Mouse (Mus musculus): ENCODE measurements around the gene Dydc2. TPM values are rescaled to one million over a fixed set of nuclear protein-coding genes. Genes with fewer than 3 reads are reported as not detected.

Dydc2 gene
- polyA plus RNA-seq, 1 experiment from 2014 or later = not detected

DNA sequence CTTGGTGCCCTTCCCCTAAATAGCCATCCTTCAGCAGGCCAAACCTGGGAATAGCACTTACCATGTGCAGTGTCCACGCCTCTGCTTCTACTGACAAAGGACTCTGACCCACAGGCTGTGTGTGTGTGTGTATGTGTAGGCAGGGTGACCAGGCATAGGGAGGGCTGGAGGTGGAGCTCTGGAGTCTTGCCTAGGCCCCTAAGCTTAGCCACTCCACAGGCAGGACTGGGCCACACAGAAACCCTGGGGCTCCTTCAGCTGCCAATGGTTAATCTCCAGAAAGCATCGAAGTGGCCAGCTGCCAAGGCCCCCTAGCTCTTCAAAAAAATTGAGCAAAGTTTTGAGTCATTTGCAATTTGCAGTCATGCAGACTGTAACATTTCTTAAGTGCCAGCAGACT, 60.9 kb downstream of the Dydc2 start:
- no peak overlapping the region for H3K9ac ChIP-seq (ENCODE audit: low read length)
- peaks cover 24% of the 10 kb centered on the region for H3K4me1 ChIP-seq (ENCODE audit: control insufficient read depth, insufficient read depth, low read length)
- peak; percentile 81 for ATAC-seq (ENCODE audit: insufficient read depth, low FRiP score)
- peak overlapping the region; percentile 75 for H3K27ac ChIP-seq (ENCODE audit: low read length)
- 35% methylated on average over 2 of the region's 2 CpGs for WGBS
- H3K4me3 ChIP-seq (replicated peaks; ENCODE audit: low read length) = no peak overlapping the region
- no peaks in the 10 kb centered on the region for H3K9me3 ChIP-seq (replicated peaks; ENCODE audit: control insufficient read depth, low read length)
- H3K4me2 ChIP-seq (ENCODE audit: low read depth, low read length) = 0 out of 2 replicates have a peak overlapping the region, but pooled peaks have one; percentile 17
- no peaks in the 10 kb centered on the region for H3K36me3 ChIP-seq (ENCODE audit: control insufficient read depth, insufficient read depth, low read length)
- H3K27me3 ChIP-seq (ENCODE audit: control insufficient read depth, insufficient read depth, low read length) = no peaks in the 10 kb centered on the region

DNA sequence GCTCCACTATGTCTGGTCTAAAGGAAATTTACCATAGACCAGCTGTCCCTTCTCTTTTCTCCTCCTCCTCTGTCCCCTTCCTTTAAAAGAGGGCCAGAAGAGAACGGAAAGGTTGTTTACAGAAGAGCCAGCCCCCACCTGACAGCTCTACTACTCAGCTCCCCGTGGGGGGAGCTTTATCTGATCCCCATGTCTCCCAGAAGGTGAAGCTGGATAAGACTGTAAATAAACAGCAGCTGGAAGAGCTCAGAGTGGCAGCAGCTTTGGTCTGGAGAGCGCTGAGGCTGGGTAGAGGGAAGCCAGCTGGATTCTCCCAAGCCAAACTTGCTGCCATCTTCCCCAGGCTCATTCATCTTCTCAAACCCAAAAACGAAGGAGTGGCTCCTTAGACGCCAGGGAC, 61.4 kb downstream of the Dydc2 start:
- 16% methylated on average over 5 of the region's 5 CpGs for WGBS
- H3K4me2 ChIP-seq (ENCODE audit: low read depth, low read length) = 0 out of 2 replicates have a peak overlapping the region, but pooled peaks have one; percentile 17
- no peak overlapping the region for H3K9ac ChIP-seq (ENCODE audit: low read length)
- no peak overlapping the region for H3K4me3 ChIP-seq (replicated peaks; ENCODE audit: low read length)
- peak overlapping the region; percentile 75 for H3K27ac ChIP-seq (ENCODE audit: low read length)
- peaks cover 23% of the 10 kb centered on the region for H3K4me1 ChIP-seq (ENCODE audit: control insufficient read depth, insufficient read depth, low read length)
- no peaks in the 10 kb centered on the region for H3K36me3 ChIP-seq (ENCODE audit: control insufficient read depth, insufficient read depth, low read length)
- ATAC-seq (ENCODE audit: insufficient read depth, low FRiP score) = peak; percentile 51
- no peaks in the 10 kb centered on the region for H3K9me3 ChIP-seq (replicated peaks; ENCODE audit: control insufficient read depth, low read length)
- no peaks in the 10 kb centered on the region for H3K27me3 ChIP-seq (ENCODE audit: control insufficient read depth, insufficient read depth, low read length)

DNA sequence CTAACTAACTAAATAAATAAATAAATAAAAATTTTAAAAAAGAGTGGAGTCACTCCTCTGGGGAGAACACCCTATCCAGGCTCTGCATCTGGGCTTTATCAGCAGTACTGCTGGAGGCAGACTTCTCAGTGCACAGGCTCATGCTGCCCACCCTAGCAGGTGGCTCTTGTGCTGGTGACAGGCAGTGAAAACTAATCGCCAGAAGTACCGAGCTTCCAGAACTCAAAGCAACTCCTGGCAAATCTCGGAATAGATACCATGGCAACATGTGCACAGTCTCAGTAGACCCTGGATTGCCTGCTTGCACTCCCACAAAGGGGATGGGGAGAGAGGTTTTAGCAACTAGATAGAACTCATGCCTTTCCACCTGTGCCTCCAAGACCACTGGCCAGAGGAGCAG, 62.1 kb downstream of the Dydc2 start:
- H3K4me3 ChIP-seq (replicated peaks; ENCODE audit: low read length) = no peak overlapping the region
- H3K36me3 ChIP-seq (ENCODE audit: control insufficient read depth, insufficient read depth, low read length) = no peaks in the 10 kb centered on the region
- no peaks in the 10 kb centered on the region for H3K9me3 ChIP-seq (replicated peaks; ENCODE audit: control insufficient read depth, low read length)
- no peaks in the 10 kb centered on the region for H3K27me3 ChIP-seq (ENCODE audit: control insufficient read depth, insufficient read depth, low read length)
- peaks cover 23% of the 10 kb centered on the region for H3K4me1 ChIP-seq (ENCODE audit: control insufficient read depth, insufficient read depth, low read length)
- no peak overlapping the region for H3K9ac ChIP-seq (ENCODE audit: low read length)
- H3K4me2 ChIP-seq (ENCODE audit: low read depth, low read length) = no peak overlapping the region
- ATAC-seq (ENCODE audit: insufficient read depth, low FRiP score) = no peak
- H3K27ac ChIP-seq (ENCODE audit: low read length) = peak overlapping the region; percentile 75; the same call in 1 of the 2 replicates
- 41% methylated on average over 3 of the region's 3 CpGs for WGBS

DNA sequence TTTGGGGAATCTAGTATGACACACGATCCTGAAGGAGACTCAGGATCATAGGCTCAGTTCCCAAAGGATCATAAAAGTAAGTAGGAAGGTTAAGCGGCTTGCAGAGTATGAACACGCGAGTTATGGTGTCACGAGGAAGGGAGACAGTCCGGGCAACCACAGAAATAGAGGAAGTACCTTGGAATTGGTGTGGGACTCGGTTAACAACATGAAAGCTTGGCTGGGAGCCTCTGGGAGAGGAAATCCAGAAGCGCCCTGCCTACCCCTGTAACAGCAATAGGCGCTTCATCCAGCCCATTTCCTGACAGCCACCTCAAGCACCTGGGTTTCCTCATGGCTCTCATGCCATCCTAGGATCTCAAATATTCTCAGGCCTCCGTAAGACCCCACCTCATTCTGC, 62.7 kb downstream of the Dydc2 start:
- Histone ChIP-seq H3K4me2 (ENCODE audit: low read depth, low read length) (no peak overlapping the region), H3K27ac (ENCODE audit: low read length) (no peak overlapping the region), H3K36me3 (ENCODE audit: control insufficient read depth, insufficient read depth, low read length) (no peaks in the 10 kb centered on the region), H3K9ac (ENCODE audit: low read length) (no peak overlapping the region), H3K4me3 (replicated peaks; ENCODE audit: low read length) (no peak overlapping the region), H3K27me3 (ENCODE audit: control insufficient read depth, insufficient read depth, low read length) (no peaks in the 10 kb centered on the region), H3K4me1 (ENCODE audit: control insufficient read depth, insufficient read depth, low read length) (peaks cover 23% of the 10 kb centered on the region), H3K9me3 (replicated peaks; ENCODE audit: control insufficient read depth, low read length) (no peaks in the 10 kb centered on the region)
- WGBS = 81% methylated on average over 10 of the region's 10 CpGs
- ATAC-seq (ENCODE audit: insufficient read depth, low FRiP score) = no peak

DNA sequence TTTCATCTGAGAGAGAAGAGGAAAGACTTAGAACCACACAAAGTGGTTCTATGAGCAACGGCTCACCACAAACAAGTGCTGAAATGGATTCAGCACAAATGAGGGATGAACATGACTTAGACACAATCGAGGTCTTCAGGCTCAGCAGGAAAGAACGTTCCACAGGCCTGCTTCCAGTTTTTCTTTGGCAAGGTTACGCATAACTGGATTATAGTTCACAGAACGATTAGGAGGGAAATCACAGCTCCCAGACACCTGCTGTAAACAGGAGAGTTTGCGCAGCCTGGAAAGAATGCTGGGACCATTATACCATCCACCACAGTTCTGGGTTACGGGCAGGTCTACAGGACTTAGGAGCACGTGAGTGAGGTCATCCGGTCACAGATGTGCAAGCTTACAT, 63.3 kb downstream of the Dydc2 start:
- no peak overlapping the region for H3K4me3 ChIP-seq (replicated peaks; ENCODE audit: low read length)
- H3K4me2 ChIP-seq (ENCODE audit: low read depth, low read length) = no peak overlapping the region
- WGBS = 69% methylated on average over 9 of the region's 9 CpGs
- H3K4me1 ChIP-seq (ENCODE audit: control insufficient read depth, insufficient read depth, low read length) = peaks cover 23% of the 10 kb centered on the region
- H3K9me3 ChIP-seq (replicated peaks; ENCODE audit: control insufficient read depth, low read length) = no peaks in the 10 kb centered on the region
- no peaks in the 10 kb centered on the region for H3K36me3 ChIP-seq (ENCODE audit: control insufficient read depth, insufficient read depth, low read length)
- no peaks in the 10 kb centered on the region for H3K27me3 ChIP-seq (ENCODE audit: control insufficient read depth, insufficient read depth, low read length)
- no peak for ATAC-seq (ENCODE audit: insufficient read depth, low FRiP score)
- no peak overlapping the region for H3K27ac ChIP-seq (ENCODE audit: low read length)
- no peak overlapping the region for H3K9ac ChIP-seq (ENCODE audit: low read length)

DNA sequence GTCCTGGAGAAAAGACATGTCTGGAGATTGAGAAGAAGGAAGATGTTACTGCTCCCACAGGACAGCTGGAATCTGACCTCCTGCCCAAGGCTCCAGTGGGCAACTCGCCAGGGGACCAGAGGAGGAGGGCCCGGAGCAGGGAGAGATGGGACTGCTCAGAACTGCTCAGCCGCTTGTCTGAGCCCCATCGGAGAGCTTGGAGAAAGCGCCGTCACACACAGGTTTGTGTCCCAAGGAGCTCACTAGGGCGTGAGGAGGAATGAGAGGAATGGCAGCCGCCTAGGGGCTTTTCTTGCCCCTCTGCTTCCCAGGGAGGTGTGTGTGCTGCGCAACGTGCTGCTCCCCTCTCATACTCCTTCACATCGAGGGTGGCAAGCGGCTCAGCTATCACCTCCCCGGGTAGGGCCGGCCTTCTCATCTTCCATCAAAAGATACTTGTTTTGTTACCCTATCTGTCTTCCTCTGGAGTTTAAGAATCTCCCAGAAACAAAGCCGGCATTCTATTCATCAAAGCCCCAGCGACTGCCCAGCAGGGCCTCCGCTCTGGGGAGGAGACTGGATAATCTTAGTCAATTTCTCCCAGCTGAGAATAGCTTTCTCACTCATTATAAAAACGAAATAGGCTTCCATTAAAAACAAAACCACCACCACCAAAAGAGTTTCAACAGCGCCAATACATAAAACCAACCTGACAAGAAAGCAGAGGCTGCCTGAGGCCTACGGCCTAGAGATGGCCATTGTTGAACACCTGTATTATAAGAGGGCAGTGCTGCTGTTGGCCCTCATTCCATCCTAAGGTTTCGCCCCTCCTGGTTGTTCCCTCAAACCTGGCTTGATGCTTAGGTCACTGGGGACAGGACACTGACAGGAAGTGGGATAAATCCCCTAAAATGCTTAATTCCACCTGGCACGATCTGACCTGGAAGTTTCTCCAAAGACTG, 64.5 kb downstream of the Dydc2 start:
- H3K36me3 ChIP-seq (ENCODE audit: control insufficient read depth, insufficient read depth, low read length) = no peaks in the 10 kb centered on the region

DNA sequence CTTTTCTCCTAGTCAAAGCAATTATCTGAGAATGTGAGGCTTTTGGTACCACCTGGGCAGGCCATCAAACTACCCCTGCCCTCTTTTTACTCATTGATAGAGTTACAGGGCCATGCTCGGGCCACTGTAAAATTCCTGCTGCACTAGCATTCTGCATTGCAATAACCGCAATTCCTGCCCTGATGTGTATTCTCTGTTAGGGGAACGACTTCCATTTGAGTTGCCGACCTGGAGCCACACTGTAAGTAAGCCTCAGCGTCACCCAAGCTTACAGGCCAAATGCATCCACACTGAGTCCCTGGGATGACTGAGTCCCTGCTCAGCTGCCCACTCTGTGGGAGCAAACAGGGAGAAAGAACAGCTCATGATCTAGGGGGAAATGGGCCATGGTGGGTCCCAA, 67.4 kb downstream of the Dydc2 start:
- H3K9me3 ChIP-seq (replicated peaks; ENCODE audit: control insufficient read depth, low read length) = no peaks in the 10 kb centered on the region
- no peak overlapping the region for H3K4me2 ChIP-seq (ENCODE audit: low read depth, low read length)
- H3K36me3 ChIP-seq (ENCODE audit: control insufficient read depth, insufficient read depth, low read length) = no peaks in the 10 kb centered on the region
- H3K27ac ChIP-seq (ENCODE audit: low read length) = no peak overlapping the region; the same call in 1 of the 2 replicates
- H3K4me1 ChIP-seq (ENCODE audit: control insufficient read depth, insufficient read depth, low read length) = peaks cover 8% of the 10 kb centered on the region
- H3K4me3 ChIP-seq (replicated peaks; ENCODE audit: low read length) = no peak overlapping the region
- WGBS = 90% methylated on average over 5 of the region's 5 CpGs
- no peaks in the 10 kb centered on the region for H3K27me3 ChIP-seq (ENCODE audit: control insufficient read depth, insufficient read depth, low read length)
- no peak for ATAC-seq (ENCODE audit: insufficient read depth, low FRiP score)
- H3K9ac ChIP-seq (ENCODE audit: low read length) = no peak overlapping the region

More for the DNA sequence above, 64.5 kb downstream of the Dydc2 start:
- Histone ChIP-seq H3K9me3 (replicated peaks; ENCODE audit: control insufficient read depth, low read length) (no peaks in the 10 kb centered on the region), H3K27ac (ENCODE audit: low read length) (0 out of 2 replicates have a peak overlapping the region, but pooled peaks have one; percentile 19), H3K27me3 (ENCODE audit: control insufficient read depth, insufficient read depth, low read length) (no peaks in the 10 kb centered on the region), H3K4me2 (ENCODE audit: low read depth, low read length) (peak overlapping the region; percentile 44), H3K4me1 (ENCODE audit: control insufficient read depth, insufficient read depth, low read length) (peaks cover 23% of the 10 kb centered on the region), H3K9ac (ENCODE audit: low read length) (peak overlapping the region; percentile 56), H3K4me3 (replicated peaks; ENCODE audit: low read length) (peak overlapping the region; percentile 21)
- no peak for ATAC-seq (ENCODE audit: insufficient read depth, low FRiP score)
- 43% methylated on average over 22 of the region's 22 CpGs for WGBS

DNA sequence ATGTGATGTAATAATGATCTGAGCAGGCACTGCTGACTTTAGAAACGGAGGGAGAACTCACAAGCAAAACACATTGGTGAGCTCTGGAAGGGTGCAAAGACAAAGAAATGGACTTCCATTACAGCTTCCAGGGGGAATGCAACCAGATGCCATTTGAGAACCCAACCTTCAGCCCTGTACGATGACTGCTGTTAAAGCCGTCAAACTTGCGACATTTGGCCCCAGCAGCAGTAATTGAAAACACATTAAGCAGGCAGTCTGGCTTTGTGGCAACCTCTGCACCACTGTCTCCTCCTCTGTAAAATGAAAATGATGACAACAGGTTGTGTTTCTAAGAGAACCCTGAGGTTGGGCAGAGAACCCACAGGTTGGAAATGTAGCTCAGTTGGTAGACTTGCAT, 68.2 kb downstream of the Dydc2 start:
- peaks cover 8% of the 10 kb centered on the region for H3K4me1 ChIP-seq (ENCODE audit: control insufficient read depth, insufficient read depth, low read length)
- no peaks in the 10 kb centered on the region for H3K9me3 ChIP-seq (replicated peaks; ENCODE audit: control insufficient read depth, low read length)
- H3K4me3 ChIP-seq (replicated peaks; ENCODE audit: low read length) = no peak overlapping the region
- no peaks in the 10 kb centered on the region for H3K27me3 ChIP-seq (ENCODE audit: control insufficient read depth, insufficient read depth, low read length)
- no peak for ATAC-seq (ENCODE audit: insufficient read depth, low FRiP score)
- no peaks in the 10 kb centered on the region for H3K36me3 ChIP-seq (ENCODE audit: control insufficient read depth, insufficient read depth, low read length)
- H3K9ac ChIP-seq (ENCODE audit: low read length) = no peak overlapping the region
- no peak overlapping the region for H3K4me2 ChIP-seq (ENCODE audit: low read depth, low read length)
- H3K27ac ChIP-seq (ENCODE audit: low read length) = no peak overlapping the region
- 67% methylated on average over 4 of the region's 4 CpGs for WGBS

DNA sequence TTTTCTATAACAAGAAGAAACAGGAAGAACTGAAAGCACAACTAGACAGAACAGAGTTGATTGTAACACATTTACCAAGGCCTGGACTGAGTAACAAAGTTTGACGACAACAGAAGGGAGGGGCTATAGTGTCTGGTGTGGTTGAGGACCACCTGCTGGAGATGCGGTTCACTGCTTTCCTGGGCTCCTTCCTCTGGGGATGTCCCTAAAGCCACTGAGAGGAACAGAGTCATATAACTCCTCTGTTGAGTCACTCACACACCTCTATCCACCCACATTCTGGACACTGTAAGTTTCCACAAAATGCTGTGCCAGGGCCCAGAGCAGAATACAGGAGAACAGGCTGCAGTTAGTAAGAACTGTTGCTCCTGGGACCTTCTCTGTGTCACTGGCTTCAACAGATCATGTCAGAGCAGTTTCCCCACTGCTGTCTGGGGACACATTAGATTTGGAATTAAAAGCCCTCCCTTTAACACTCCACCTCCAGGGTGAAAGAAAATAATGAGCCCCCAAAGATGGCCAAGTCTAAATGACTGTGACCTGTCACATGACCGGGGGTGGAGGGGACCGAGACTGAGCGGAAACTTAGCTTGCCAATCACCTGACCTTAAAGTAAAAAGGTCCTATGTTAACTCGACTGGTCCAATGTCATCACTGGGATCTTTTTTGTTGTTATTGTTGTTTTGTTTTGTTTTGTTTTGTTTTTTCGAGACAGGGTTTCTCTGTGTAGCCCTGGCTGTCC, 68.9 kb downstream of the Dydc2 start:
- no peaks in the 10 kb centered on the region for H3K9me3 ChIP-seq (replicated peaks; ENCODE audit: control insufficient read depth, low read length)
- H3K4me2 ChIP-seq (ENCODE audit: low read depth, low read length) = no peak overlapping the region
- no peak overlapping the region for H3K27ac ChIP-seq (ENCODE audit: low read length)
- H3K27me3 ChIP-seq (ENCODE audit: control insufficient read depth, insufficient read depth, low read length) = no peaks in the 10 kb centered on the region
- no peak for ATAC-seq (ENCODE audit: insufficient read depth, low FRiP score)
- peaks cover 8% of the 10 kb centered on the region for H3K4me1 ChIP-seq (ENCODE audit: control insufficient read depth, insufficient read depth, low read length)
- H3K36me3 ChIP-seq (ENCODE audit: control insufficient read depth, insufficient read depth, low read length) = no peaks in the 10 kb centered on the region
- no peak overlapping the region for H3K4me3 ChIP-seq (replicated peaks; ENCODE audit: low read length)
- WGBS = 84% methylated on average over 7 of the region's 7 CpGs
- H3K9ac ChIP-seq (ENCODE audit: low read length) = no peak overlapping the region

All from stomach, embryonic 16.5 days (tissue).